Mouse (Mus musculus): ENCODE results near the gene Clhc1.
"Not testable (repeated sequence)": the region's sequence is repeated elsewhere in the genome, so short reads cannot be mapped to it uniquely, and the experiment has no call there.

DNA sequence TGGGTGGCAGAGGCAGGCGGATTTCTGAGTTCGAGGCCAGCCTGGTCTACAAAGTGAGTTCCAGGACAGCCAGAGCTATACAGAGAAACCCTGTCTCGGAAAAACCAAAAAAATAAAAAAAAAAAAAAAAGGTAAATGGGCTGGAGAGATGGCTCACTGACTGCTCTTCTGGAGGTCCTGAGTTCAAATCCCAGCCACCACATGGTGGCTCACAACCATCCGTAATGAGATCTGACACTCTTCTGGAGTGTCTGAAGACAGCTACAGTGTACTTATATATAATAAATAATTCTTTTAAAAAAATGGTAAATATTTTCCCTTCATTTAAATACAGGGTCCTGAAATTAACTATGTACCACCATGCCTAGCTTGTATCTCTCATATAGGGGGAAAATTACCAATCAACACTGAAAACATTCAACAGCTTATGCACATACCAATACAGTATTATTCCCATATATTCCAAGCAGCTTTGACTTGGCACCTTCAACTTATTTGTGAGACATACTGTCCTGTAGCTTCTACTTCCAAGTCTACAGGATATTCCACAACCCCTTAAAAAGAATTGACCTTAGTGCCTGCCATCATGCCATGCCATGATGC, 2.5 kb upstream of the Clhc1 start:
- TF ChIP-seq MAFK (IDR thresholded peaks at IDR 0.05; ENCODE audit: insufficient read depth, low read depth, low read length); ZC3H11A (IDR thresholded peaks at IDR 0.05; ENCODE audit: borderline replicate concordance, low read depth, low read length); HCFC1 (IDR thresholded peaks at IDR 0.05; ENCODE audit: borderline replicate concordance, insufficient read depth, low read length); CHD2 (IDR thresholded peaks at IDR 0.05; ENCODE audit: low read depth, low read length); ZNF384 (IDR thresholded peaks at IDR 0.05; ENCODE audit: low read depth, low read length): not testable (repeated sequence)

Measured in ES-E14 (cell line).